Mouse (Mus musculus) neural tube, embryonic 14.5 days (tissue): ENCODE measurements at regions not wholly inside any gene's neighbourhood (a gene's known extent, or its start where the extent isn't known, plus 50 kb on each side); places are given as distances from the start of the nearest gene placed in this dataset.

Source experiments
- ATAC-seq: fragments of 200-750 bp; cut with Nextera tagmentation; 2 replicates; pipeline ENCODE4 v1.8.0; 2017; ENCODE audit warnings: low read depth, mild to moderate bottlenecking, moderate TSS enrichment, moderate library complexity
- H3K27ac ChIP-seq: fragments of 300-500 bp; sonication (generic); 2 replicates; pipeline ENCODE4 v1.5.1; 2014; ENCODE audit warnings: low read depth, mild to moderate bottlenecking, control low read depth, low read length, moderate library complexity, mixed read lengths
- H3K27me3 ChIP-seq: fragments of 300-500 bp; sonication (generic); 2 replicates; pipeline ENCODE4 v1.6.1; 2014; ENCODE audit warnings: low read length; ENCODE audit not compliant: control insufficient read depth, insufficient read depth
- H3K36me3 ChIP-seq: fragments of 300-500 bp; sonication (generic); 2 replicates; pipeline ENCODE4 v1.6.1; 2014; ENCODE audit warnings: low read length, mixed read lengths; ENCODE audit not compliant: control insufficient read depth, insufficient read depth
- H3K4me1 ChIP-seq: fragments of 300-500 bp; sonication (generic); 2 replicates; pipeline ENCODE4 v1.6.1; 2014; ENCODE audit warnings: low read length; ENCODE audit not compliant: control insufficient read depth, insufficient read depth
- H3K4me2 ChIP-seq: fragments of 300-500 bp; sonication (generic); 2 replicates; pipeline ENCODE4 v1.6.1; 2014; ENCODE audit warnings: mild to moderate bottlenecking, low read depth, low read length, control low read depth
- H3K4me3 ChIP-seq: fragments of 300-500 bp; sonication (generic); 2 replicates; pipeline ENCODE4 v1.5.1; 2014; ENCODE audit warnings: low read depth, low read length, control low read depth, mixed read lengths
- H3K9ac ChIP-seq: fragments of 300-500 bp; sonication (generic); replicated peaks from 2 replicates; pipeline ENCODE4 v1.6.1; 2014; ENCODE audit warnings: low read depth, mild to moderate bottlenecking, control low read depth, low read length, mixed read lengths
- H3K9me3 ChIP-seq: fragments of 300-500 bp; sonication (generic); 2 replicates; pipeline ENCODE4 v1.6.1; 2016; ENCODE audit warnings: low read length; ENCODE audit not compliant: control insufficient read depth
- WGBS: fragments of 180-500 bp; shearing (Covaris S2); extraction: QIAGEN DNeasy Blood & Tissue Kit; methylation state at CpG from one replicate; pipeline ENCODE4 v1.1.7; 2014; 5-methylcytosine and 5-hydroxymethylcytosine counted together

- Histone ChIP-seq H3K4me2 (no peak overlapping the region), H3K4me3 (no peak overlapping the region), H3K9me3 (no peaks in the 10 kb centered on the region), H3K36me3 (no peaks in the 10 kb centered on the region), H3K4me1 (no peaks in the 10 kb centered on the region), H3K9ac (no peak overlapping the region), H3K27me3 (no peaks in the 10 kb centered on the region), H3K27ac (no peak overlapping the region)
- 5% methylated on average over 5 of the region's 5 CpGs for WGBS
- ATAC-seq: peak; percentile 60; the same call in 1 of the 2 replicates
Measured at GRCm38 (mm10) chr2:22105150-22105549, 122.2 kb upstream of the Myo3a start.

GRCm38 (mm10) chr2:22149721-22150120 is 77.6 kb upstream of the Myo3a start:
- WGBS: 14% methylated on average over 2 of the region's 2 CpGs
- Histone ChIP-seq H3K4me1 (no peaks in the 10 kb centered on the region), H3K27ac (no peak overlapping the region), H3K36me3 (no peaks in the 10 kb centered on the region), H3K9me3 (no peaks in the 10 kb centered on the region), H3K4me2 (no peak overlapping the region), H3K4me3 (no peak overlapping the region), H3K9ac (no peak overlapping the region), H3K27me3 (no peaks in the 10 kb centered on the region)
- no peak for ATAC-seq

GRCm38 (mm10) chr2:22156576-22156975 is 70.7 kb upstream of the Myo3a start:
- peak; percentile 56; the same call in 1 of the 2 replicates for ATAC-seq
- no peak overlapping the region for H3K4me3 ChIP-seq
- H3K4me1 ChIP-seq: no peaks in the 10 kb centered on the region
- H3K9me3 ChIP-seq: no peaks in the 10 kb centered on the region
- H3K27ac ChIP-seq: no peak overlapping the region
- H3K4me2 ChIP-seq: no peak overlapping the region
- H3K27me3 ChIP-seq: no peaks in the 10 kb centered on the region
- H3K36me3 ChIP-seq: no peaks in the 10 kb centered on the region
- 44% methylated on average over 2 of the region's 2 CpGs for WGBS
- no peak overlapping the region for H3K9ac ChIP-seq

- 97% methylated on average over 5 of the region's 5 CpGs for WGBS
Measured at GRCm38 (mm10) chr2:22165443-22165842, 61.9 kb upstream of the Myo3a start.

GRCm38 (mm10) chr2:22165919-22166318 is 61.4 kb upstream of the Myo3a start:
- Histone ChIP-seq H3K4me3 (no peak overlapping the region), H3K36me3 (no peaks in the 10 kb centered on the region), H3K9ac (no peak overlapping the region), H3K9me3 (no peaks in the 10 kb centered on the region), H3K27me3 (no peaks in the 10 kb centered on the region), H3K27ac (no peak overlapping the region), H3K4me2 (no peak overlapping the region), H3K4me1 (no peaks in the 10 kb centered on the region)
- no peak for ATAC-seq

More at GRCm38 (mm10) chr2:22165443-22165842, 61.9 kb upstream of the Myo3a start:
- Histone ChIP-seq H3K4me2 (no peak overlapping the region), H3K4me1 (no peaks in the 10 kb centered on the region), H3K9ac (no peak overlapping the region), H3K9me3 (no peaks in the 10 kb centered on the region), H3K36me3 (no peaks in the 10 kb centered on the region), H3K27ac (no peak overlapping the region), H3K27me3 (no peaks in the 10 kb centered on the region), H3K4me3 (no peak overlapping the region)
- no peak for ATAC-seq
